Mouse (Mus musculus) inflammation-experienced regulatory T-cells, adult 6 months (primary cell): ENCODE measurements around the gene Sphk2. TPM values are rescaled to one million over a fixed set of nuclear protein-coding genes. Genes with fewer than 3 reads are reported as not detected.

Experiments
- ATAC-seq: one replicate; pipeline ENCODE4 v1.8.0; 2017
- polyA plus RNA-seq, 3 experiments: library from polyadenylated mRNA; unstranded; fragments of 100-300 nt; shearing (Covaris generic); gene quantifications; one replicate each; pipeline ENCODE4 v1.2.1; 2017

Sphk2 gene
- polyA plus RNA-seq, 3 experiments from 2014 or later = 12.1 to 17.3 (median 15.5) TPM

DNA sequence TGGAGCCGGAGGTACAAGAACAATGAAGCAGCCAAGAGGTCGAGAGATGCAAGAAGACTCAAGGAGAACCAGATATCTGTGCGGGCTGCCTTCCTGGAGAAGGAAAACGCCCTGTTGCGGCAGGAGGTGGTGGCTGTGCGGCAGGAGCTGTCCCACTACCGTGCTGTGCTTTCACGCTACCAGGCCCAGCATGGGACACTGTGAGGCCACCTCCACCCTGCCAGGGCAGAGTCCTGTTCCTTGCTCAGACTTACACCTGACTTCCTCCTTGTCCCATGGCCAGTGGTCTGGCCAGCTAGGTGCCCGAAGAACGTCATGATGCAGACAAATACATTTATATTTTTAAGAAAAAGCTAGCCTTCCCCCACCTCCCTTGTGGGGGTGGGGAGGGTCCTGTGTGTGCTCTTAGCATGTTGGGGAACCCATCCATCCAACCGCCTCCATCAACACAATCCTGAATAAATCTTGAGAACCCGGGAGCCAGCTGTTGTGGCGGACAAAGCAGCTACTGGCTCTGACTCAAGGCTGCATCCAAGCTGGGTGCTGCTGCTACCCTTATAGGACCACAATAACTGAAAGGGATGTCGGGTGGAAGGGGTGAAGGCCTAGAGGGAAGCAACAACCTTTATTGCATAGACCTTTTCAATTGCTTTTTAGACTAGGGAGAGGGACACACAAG lies 8.0 kb downstream of the Sphk2 start:
- no peak for ATAC-seq

- ATAC-seq = no peak
Measured at GRCm38 (mm10) chr7:45709036-45709435, 8.8 kb downstream of the Sphk2 start.

- no peak for ATAC-seq
Measured at GRCm38 (mm10) chr7:45708221-45708761, 9.5 kb downstream of the Sphk2 start.

DNA sequence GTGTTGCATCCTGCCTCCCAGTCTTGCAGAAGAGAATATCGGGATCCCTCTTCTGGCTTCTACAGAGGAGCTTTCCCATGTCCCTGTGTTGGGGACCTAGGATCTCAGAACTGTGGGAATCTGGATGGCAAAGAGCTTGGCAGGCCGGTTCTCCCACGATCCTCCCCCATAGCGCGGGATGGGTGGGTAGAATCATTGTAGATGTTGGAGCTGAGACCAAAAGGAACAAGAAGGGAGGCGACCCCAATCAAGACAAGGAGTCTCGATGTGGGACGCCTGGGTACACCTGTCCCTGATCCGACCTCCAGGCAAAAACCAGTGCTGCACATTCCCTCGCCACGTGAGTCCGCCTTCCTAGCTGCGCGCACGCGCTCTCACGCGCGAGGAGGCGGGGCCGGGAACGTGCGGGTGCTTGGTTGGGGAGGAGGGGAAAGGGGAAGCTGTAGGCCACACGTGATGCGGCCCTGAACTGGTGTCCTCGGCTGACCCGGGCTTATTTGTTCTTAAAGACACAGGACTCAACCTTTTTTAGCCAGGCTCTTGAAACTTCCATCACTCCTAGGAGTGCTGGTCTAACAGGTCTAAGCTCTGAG lies 10.3 kb downstream of the Sphk2 start:
- ATAC-seq = peak; percentile 14

DNA sequence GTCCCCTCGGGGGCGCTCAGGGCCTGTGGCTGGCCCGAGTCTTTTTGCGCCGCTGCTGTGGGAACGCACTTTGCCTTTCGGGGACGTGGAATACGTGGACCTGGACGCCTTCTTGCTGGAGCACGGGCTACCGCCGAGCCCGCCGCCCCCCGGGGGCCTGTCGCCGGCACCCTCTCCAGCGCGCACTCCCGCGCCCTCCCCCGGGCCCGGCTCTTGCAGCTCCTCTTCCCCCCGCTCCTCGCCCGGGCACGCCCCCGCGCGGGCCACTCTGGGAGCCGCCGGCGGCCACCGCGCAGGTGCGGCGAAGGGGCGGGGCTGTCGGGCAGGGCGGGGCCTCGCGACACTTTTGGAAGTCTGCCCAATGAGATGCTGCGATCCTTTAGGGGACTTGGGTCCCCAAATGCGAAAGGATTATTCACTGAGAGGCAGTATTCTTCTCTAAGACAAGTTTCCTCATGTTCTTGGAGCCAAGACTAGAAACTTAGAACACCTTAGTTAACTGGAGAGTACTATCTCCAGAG lies 11.0 kb downstream of the Sphk2 start:
- peak; percentile 7 for ATAC-seq

DNA sequence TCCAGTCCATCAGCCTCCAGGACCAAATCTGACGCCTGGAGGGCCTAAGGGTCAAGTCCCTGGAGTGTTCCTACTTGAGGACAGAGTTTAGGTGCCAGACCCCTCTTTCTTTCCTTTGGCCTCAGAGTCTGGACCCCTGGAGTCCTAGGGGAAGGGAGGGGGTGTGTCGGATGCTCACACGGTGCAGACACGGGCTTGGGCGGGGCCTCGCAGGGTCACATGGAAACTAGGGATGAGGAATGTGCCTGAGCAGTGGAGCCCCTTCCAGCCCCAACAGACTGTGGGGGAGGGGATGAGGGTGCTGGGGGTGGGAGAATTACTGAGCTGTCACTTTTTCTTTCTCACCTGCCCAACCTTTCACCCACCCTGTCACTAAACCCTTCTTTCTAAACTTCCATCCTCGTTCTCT lies 11.9 kb downstream of the Sphk2 start:
- ATAC-seq = no peak

DNA sequence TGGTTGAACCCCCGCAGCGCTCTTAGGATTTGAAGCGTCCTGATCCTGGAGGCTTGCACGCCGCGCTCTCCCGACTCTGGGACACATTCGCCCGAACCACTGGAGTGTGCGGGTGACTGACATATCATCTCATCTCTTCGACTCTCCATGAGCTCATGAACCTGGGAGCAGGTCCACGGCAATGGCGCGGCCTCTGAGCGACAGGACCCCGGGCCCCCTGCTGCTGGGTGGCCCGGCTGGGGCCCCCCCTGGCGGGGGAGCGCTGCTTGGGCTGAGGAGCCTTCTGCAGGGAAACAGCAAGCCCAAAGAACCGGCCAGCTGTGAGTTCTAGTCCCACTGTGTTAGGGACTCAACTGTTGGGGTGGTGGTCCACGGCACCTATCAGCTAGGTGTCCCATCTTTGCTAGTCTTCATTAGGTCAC lies 12.3 kb downstream of the Sphk2 start:
- no peak for ATAC-seq

DNA sequence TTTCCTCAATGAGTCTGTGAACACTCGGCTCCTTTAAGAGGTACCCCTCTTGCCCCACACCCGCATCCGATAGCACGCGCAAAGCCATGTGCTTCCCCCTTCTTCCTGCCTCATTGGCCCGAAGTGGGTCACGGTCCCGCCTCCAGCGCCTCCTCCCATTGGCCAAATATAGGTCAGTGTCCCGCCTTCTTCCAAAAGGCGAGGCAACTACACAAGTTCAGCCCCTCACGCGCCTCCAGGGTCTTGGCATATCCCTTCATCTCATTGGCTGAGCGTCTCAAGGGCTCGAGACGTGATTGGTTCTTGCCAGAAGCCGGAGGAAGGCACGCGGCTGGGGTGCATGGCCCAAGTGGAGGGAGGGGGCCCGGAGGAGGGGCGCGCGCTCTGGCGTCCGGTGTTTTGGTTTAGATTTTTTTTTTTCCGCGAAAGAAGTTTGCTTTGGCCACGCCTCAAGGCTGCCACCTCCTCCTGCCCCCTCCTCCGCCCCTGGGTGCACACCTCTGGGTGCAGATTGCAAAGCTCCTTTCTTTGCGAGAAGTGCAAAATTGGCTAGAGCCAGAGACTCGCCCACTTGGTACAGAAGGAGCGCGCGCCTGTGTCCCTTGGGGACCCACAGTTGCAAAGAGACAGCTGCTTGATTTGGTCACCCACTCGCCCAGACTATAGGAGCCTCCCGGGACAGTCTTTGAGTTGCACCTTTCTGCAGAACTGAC lies 12.9 kb downstream of the Sphk2 start, which contains the start of gene Dbp:
TSS of gene Dbp (plus strand) at position 359 of the 713 bp plus-strand sequence.
- peak; percentile 82 for ATAC-seq

GRCm38 (mm10) chr7:45704046-45704559 lies 13.7 kb downstream of the Sphk2 start:
- ATAC-seq = peak; percentile 7

DNA sequence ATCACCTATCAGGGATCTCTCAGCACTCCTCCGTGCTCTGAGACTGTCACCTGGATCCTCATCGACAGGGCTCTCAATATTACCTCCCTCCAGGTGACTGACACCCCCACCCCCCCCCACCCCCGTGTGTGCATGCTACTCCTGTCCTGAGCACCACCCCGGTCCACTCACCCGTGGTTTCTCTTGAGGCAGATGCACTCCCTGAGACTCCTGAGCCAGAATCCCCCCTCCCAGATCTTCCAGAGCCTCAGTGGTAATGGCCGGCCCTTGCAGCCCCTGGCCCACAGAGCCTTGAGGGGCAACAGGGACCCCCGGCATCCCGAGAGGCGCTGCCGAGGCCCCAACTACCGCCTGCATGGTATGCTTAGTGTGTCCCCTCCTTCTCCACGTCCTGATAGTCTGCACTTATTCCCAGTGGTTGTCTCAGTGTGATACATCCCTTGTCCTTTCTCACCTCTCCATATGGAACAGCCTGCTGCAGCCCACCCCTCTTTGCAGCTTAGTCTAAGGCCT lies 14.2 kb downstream of the Sphk2 start:
- no peak for ATAC-seq

DNA sequence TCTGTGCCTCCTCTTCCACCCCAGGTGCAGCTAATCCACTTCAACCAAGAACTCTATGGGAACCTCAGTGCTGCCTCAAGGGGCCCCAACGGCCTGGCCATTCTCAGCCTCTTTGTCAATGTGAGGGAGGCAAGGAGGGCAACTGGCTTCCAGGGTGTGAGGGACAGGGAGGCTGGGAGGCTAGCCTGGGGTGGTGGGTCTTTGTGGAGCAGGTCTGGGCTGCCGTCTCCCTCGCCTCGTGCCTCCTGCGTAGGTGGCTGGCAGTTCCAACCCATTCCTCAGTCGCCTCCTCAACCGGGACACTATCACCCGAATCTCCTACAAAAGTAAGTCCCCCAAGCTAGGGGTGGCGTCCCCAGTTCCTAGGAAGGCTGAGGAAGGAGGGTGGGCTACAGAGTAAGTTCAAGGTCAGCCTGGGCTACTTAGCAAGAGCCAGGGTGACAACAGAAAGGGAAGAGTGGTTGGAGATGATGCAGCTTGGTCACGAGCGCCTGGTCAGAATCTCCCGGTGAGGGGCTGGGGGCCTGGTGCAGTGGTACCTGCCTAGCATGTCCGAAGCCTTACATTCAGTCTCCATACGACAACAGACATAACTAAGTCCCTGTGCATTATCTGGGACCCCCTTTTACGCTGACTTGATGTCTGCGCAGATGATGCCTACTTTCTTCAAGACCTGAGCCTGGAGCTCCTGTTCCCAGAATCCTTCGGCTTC lies 14.8 kb downstream of the Sphk2 start:
- ATAC-seq = no peak

GRCm38 (mm10) chr7:45702316-45702715 lies 15.5 kb downstream of the Sphk2 start:
- no peak for ATAC-seq

GRCm38 (mm10) chr7:45701607-45702006 lies 16.2 kb downstream of the Sphk2 start:
- no peak for ATAC-seq

GRCm38 (mm10) chr7:45701072-45701471 lies 16.7 kb downstream of the Sphk2 start:
- ATAC-seq = no peak

DNA sequence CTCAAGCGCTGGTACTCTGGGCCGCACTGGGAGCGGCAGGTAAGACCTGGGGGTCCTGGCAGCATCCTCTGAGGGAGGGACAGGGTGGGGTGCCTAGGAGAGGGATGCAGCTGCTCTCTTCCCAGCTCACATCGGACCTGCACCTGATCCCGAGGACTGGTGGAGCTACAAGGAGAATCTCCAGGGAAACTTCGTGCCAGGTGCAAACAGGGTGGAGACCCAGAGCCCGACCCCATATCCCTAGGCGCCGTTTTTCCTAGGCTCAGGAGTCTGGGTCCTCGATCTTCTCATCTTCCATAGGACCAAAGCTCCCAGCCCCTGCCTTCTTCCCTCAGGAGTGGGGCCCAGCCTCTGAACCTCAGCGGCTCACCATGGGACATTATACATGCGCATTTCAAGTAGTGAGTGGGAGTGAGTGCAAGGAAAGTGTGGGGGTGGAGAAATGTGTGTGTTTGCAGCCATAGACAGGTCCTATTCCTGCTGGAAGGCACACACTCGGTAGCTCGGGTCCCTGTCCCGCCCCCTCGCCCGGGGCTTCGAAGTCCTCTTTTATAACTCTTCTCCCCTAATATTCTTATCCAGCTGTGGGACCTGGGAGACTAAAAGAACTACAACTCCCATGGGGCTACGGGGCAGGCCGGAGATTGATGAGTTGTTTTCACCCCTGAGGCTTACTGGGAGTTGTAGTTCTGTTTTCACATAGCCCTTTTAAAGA lies 17.3 kb downstream of the Sphk2 start:
- ATAC-seq = peak; percentile 26

DNA sequence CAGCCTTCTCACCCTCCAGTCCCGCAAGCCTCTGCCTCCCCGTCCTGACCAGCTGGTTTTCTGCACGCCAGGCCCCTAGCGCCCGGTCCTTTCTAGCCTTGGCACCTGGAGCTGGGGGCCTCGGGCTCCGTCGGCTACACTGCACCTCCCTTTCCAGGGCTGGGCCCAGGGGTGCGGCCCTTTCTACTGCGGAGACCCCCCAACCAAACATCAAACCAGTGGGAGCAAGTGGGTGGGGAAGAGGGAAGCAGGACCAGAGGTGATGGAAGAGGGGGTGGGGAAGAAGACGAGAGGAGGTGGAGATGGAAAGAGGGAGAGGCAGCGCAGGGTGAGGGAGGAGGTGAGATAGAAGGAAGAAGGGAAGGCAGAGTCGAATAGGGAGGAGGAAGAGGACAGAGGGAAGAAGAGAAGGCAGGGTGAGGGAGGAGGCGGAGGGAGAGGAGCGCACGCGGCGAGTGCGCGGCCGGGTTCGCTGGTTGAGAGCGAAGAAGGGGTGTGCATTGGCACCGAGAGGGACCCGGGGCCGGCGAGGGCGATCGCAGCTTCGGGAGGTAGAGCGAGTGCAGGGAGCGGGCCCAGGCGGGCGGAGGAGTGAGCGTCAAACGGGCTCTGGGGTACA lies 18.2 kb downstream of the Sphk2 start, which contains the start of gene Car11:
TSS of gene Car11 (plus strand) at position 321 of the 619 bp plus-strand sequence.
- no peak for ATAC-seq

- ATAC-seq = no peak
Measured at GRCm38 (mm10) chr7:45697894-45698293, 19.9 kb downstream of the Sphk2 start.

DNA sequence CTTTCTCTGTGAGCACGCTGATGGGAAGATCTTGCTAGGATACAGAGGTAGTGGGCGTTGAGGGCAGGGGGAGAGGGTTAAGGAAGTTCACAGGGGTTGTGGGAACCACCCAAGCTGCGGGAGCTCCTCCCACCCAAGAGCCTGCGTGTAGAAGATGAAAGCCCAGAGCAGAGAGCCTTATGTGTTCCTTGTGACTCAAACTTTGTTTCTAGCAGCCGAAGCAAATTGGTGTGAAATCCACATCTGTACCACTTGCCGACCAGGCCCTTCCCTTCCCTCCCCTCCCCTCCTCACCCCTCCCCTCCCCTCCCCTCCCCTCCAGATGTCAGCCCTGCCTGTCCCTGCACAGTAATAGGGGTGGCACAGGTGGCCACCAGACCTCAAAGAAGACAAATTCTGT lies 22.7 kb downstream of the Sphk2 start:
- peak; percentile 28 for ATAC-seq

DNA sequence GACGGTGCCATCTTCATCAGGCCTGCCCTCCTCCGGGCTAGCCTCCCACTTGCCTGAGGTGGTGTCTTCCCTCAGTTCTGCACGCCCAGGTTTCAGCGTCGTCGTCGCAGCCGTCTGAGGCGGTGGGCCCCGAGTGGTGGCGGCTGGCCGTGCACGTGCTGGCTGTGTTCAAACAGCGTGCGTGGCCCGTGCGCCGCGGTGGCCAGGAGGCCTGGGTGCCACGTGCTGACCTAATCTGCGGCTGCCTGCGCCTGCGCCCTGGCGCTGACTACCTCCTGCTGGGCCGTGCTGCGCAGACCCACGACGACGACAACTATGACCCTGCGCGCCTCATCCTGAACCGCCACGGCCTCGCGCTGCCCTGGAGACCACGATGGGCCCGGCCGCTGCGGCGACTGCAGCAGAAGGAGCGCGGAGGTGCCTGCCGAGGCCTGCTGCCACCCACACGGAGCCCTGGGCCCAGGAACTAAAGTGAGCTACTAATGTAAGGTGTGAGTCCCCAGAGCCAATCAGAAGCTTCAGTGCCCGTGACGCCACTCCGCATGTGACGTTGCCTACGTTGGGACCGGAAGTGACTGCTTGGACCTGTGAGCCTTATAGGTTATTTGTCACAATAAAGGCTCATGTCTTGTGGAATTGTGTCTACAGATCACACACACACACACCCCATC lies 23.7 kb downstream of the Sphk2 start, which contains the start of gene Sec1:
TSS of gene Sec1 (minus strand) at position 482 of the 671 bp plus-strand sequence.
- no peak for ATAC-seq

DNA sequence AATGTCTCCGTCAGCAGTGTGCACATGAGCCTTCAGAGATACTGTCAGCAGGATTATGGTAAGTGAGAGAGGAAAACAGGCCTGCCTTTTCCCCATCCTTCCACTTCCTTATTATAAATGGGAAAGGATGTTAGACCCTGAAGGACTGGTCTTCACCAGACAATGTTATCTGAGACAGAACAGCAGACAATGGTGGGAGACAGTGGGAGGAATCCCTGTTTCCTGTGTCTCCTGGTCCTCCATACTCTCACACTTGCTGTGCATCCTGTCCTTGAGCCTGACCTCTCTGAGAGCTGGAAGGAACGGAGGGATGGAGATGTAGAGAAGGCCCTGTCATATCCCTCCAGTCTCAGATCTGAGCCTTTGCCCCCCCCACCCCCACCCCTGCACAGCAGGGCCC lies 25.4 kb downstream of the Sphk2 start:
- ATAC-seq = no peak
